Mouse (Mus musculus) mouse trophoblast stem cell (cell line): ENCODE results near the gene Smdt1.
"Not testable (repeated sequence)": the region's sequence is repeated elsewhere in the genome, so short reads cannot be mapped to it uniquely, and the experiment has no call there.

Experiments used
- in situ Hi-C, 2 experiments: fragments of 300-500 bp; cut with MseI, MboI; formaldehyde crosslinking; loops; 2 replicates in 1 of 2; 3 replicates in 1 of 2; pipeline ENCODE4 v1.15.1; 2025

Smdt1 gene

GRCm38 (mm10) chr15:82368851-82369250 is 30.1 kb downstream of the Smdt1 start:
- in situ Hi-C loops, result no loop called here

GRCm38 (mm10) chr15:82372446-82372845 is 33.7 kb downstream of the Smdt1 start:
- in situ Hi-C loops, result no loop called here

GRCm38 (mm10) chr15:82372991-82373390 is 34.2 kb downstream of the Smdt1 start:
- in situ Hi-C loops, result no loop called here

GRCm38 (mm10) chr15:82374437-82374836 is 35.7 kb downstream of the Smdt1 start:
- in situ Hi-C loops, result no loop called here

- in situ Hi-C loops, result no loop called here
These were observed 37.1 kb downstream of the Smdt1 start for GRCm38 (mm10) chr15:82375855-82376254.

GRCm38 (mm10) chr15:82376393-82377138 is 37.8 kb downstream of the Smdt1 start:
- in situ Hi-C loops, result no loop called here

GRCm38 (mm10) chr15:82377701-82378100 is 38.9 kb downstream of the Smdt1 start:
- in situ Hi-C loops, result no loop called here

GRCm38 (mm10) chr15:82378261-82379180 is 39.8 kb downstream of the Smdt1 start:
- in situ Hi-C loops, result no loop called here

GRCm38 (mm10) chr15:82379511-82379870 is 40.7 kb downstream of the Smdt1 start:
- in situ Hi-C loops, result no loop called here

- in situ Hi-C loops, result no loop called here
These were observed 41.3 kb downstream of the Smdt1 start, which contains the start of gene Cyp2d22 for GRCm38 (mm10) chr15:82379871-82380713. TSS of gene Cyp2d22 (minus strand) at chr15:82380260.

GRCm38 (mm10) chr15:82380714-82381062 is 41.9 kb downstream of the Smdt1 start:
- in situ Hi-C loops, result no loop called here

- in situ Hi-C loops, result no loop called here
These were observed 43.7 kb downstream of the Smdt1 start for GRCm38 (mm10) chr15:82382441-82382840.

- in situ Hi-C loops, result no loop called here
These were observed 47.0 kb downstream of the Smdt1 start for GRCm38 (mm10) chr15:82385729-82386128.

- in situ Hi-C loops, result not testable (repeated sequence)
These were observed 51.2 kb downstream of the Smdt1 start for GRCm38 (mm10) chr15:82389916-82390315.

GRCm38 (mm10) chr15:82393922-82394321 is 55.2 kb downstream of the Smdt1 start, which contains the start of gene Cyp2d11:
TSS of gene Cyp2d11 (minus strand) at chr15:82394022.
- in situ Hi-C loops, result not testable (repeated sequence)

- in situ Hi-C loops, result loop anchor here (5.0 kb wide), 1 partner anchor 51 kb away; no protein-coding TSS in a partner anchor
These were observed 57.2 kb downstream of the Smdt1 start for GRCm38 (mm10) chr15:82395955-82396354.
